8 mouse cellular contexts compared by ENCODE assay signal in genomic region chr7:128583213-128583948, GRCm38 (mm10). TPM values are rescaled to one million over a fixed set of nuclear protein-coding genes. Genes with fewer than 3 reads are reported as not detected.
DNase-seq lines count a peak whose midpoint lies in the region; ATAC-seq and TF ChIP-seq lines count a peak whose summit lies in the region.

No protein-coding gene starts in this region.

- TF ChIP-seq EP300 in heart, postnatal 0 days (IDR thresholded peaks at IDR 0.05; ENCODE audit: low read depth): no peak

- no peaks in the 10 kb centered on the region for H3K36me3 ChIP-seq in heart, postnatal 0 days (replicated peaks; ENCODE audit: control insufficient read depth, insufficient read depth, low read length)
- H3K36me3 ChIP-seq in heart, embryonic 11.5 days (ENCODE audit: control insufficient read depth, insufficient read depth, low read length): no peaks in the 10 kb centered on the region

- H3K9me3 ChIP-seq in heart, postnatal 0 days (replicated peaks; ENCODE audit: control insufficient read depth, low read length): no peaks in the 10 kb centered on the region
- no peaks in the 10 kb centered on the region for H3K9me3 ChIP-seq in heart, embryonic 11.5 days (replicated peaks; ENCODE audit: control insufficient read depth, low read length)

- TF ChIP-seq CTCF in heart, postnatal 0 days (IDR thresholded peaks at IDR 0.05; ENCODE audit: low read depth): no peak

- H3K27ac ChIP-seq in heart, postnatal 0 days (ENCODE audit: low read depth): no peak overlapping the region
- H3K27ac ChIP-seq in heart, embryonic 11.5 days (ENCODE audit: low read depth, low read length): no peak overlapping the region

- peaks cover 4% of the 10 kb centered on the region; the same call in 1 of the 2 replicates for H3K4me1 ChIP-seq in heart, postnatal 0 days (ENCODE audit: control insufficient read depth, insufficient read depth)
- H3K4me1 ChIP-seq in heart, embryonic 11.5 days (ENCODE audit: control insufficient read depth, insufficient read depth, low read length): peaks cover 16% of the 10 kb centered on the region

- WGBS in heart, postnatal 0 days: 53% methylated on average over 6 of the region's 6 CpGs
- WGBS in heart, embryonic 11.5 days (ENCODE audit: insufficient replicate concordance): 73% methylated on average over 6 of the region's 6 CpGs

- H3K9ac ChIP-seq in heart, postnatal 0 days (replicated peaks; ENCODE audit: low read depth, low read length): no peak overlapping the region
- no peak overlapping the region for H3K9ac ChIP-seq in heart, embryonic 11.5 days (ENCODE audit: low read depth, low read length)

- no peak overlapping the region for H3K4me3 ChIP-seq in heart, postnatal 0 days (ENCODE audit: low read depth, low read length)
- H3K4me3 ChIP-seq in heart, embryonic 11.5 days (ENCODE audit: low read depth, low read length): no peak overlapping the region

- ATAC-seq in heart, postnatal 0 days (ENCODE audit: insufficient read depth, low read depth): no peak
- ATAC-seq in heart, embryonic 11.5 days (replicated peaks; ENCODE audit: insufficient number of reproducible peaks, low FRiP score, low TSS enrichment): no peak

- H3K27me3 ChIP-seq in heart, postnatal 0 days (ENCODE audit: control insufficient read depth, insufficient read depth, low read length): no peaks in the 10 kb centered on the region
- no peaks in the 10 kb centered on the region for H3K27me3 ChIP-seq in heart, embryonic 11.5 days (ENCODE audit: control insufficient read depth, insufficient read depth, low read length)

- peak; percentile 32 for DNase-seq in heart, postnatal 0 days (ENCODE audit: low spot score)
- peak; percentile 64 for DNase-seq in MN1 (ENCODE audit: low spot score)
- DNase-seq in cerebellum, postnatal 36 days: peak; percentile 40 to 66
- DNase-seq in layer of hippocampus, adult 9-11 months: peak; percentile 89
- DNase-seq in testis, postnatal 14 days (ENCODE audit: low spot score): peak; percentile 30
- DNase-seq in thymus, postnatal 14 days: no peak
- DNase-seq in spleen, postnatal 14 days (ENCODE audit: low spot score in 2 of 2): no peak

- no peak overlapping the region for H3K4me2 ChIP-seq in heart, postnatal 0 days (ENCODE audit: low read depth, low read length)
- no peak overlapping the region for H3K4me2 ChIP-seq in heart, embryonic 11.5 days

RNA-seq across cellular contexts. Expression of gene Inpp5f, which starts 27.7 kb away (rescaled TPM):
- 4.8 and 10.9 TPM in 2 replicates for total RNA-seq in heart, postnatal 0 days (2014; rRNA removed; ENCODE audit: low replicate concordance)
- polyA plus RNA-seq in heart, postnatal 0 days (2015; fragmentation: Nextera tagmentation; extraction: Ambion mirVana): 5.3 and 5.4 TPM in 2 replicates
- polyA plus RNA-seq in heart, embryonic 11.5 days (2014; fragmentation: Nextera tagmentation; extraction: Ambion mirVana): 16.7 and 18.6 TPM in 2 replicates

RNA-seq across cellular contexts. Expression of gene Bag3, which starts 60.0 kb away (rescaled TPM):
- total RNA-seq in heart, postnatal 0 days (2014; rRNA removed; ENCODE audit: low replicate concordance): 60.3 and 75.3 TPM in 2 replicates
- 43.8 and 46.3 TPM in 2 replicates for polyA plus RNA-seq in heart, postnatal 0 days (2015; fragmentation: Nextera tagmentation; extraction: Ambion mirVana)
- polyA plus RNA-seq in heart, embryonic 11.5 days (2014; fragmentation: Nextera tagmentation; extraction: Ambion mirVana): 20.6 and 21.1 TPM in 2 replicates

Comparison
In these comparisons a context has a peak if more than half of its experiments do, and no peak if none do; other contexts are left out.
1. DNase-seq: peak in heart, postnatal 0 days (single experiment), MN1 (single experiment), cerebellum, postnatal 36 days (2 of 2), layer of hippocampus, adult 9-11 months (single experiment) and testis, postnatal 14 days (single experiment); none in thymus, postnatal 14 days (single experiment) and spleen, postnatal 14 days (0 of 2).